ENCODE assay signal across 9 mouse cellular contexts in genomic region chr8:70649324-70649723, GRCm38 (mm10). TPM values are rescaled to one million over a fixed set of nuclear protein-coding genes. Genes with fewer than 3 reads are reported as not detected.
DNase-seq lines count a peak whose midpoint lies in the region; ATAC-seq lines count a peak whose summit lies in the region.
"Had no signal": no experiment of that assay in that cellular context is flagged by ENCODE, and none has a peak within 500 bp of the region (broad histone marks: within the 10 kb centered on the region; RNA-seq: fewer than 3 reads in every experiment).

No protein-coding gene starts in this region.

- no peak for ATAC-seq in limb, embryonic 12.5 days (ENCODE audit: insufficient number of reproducible peaks, insufficient read depth, low FRiP score, low TSS enrichment, low read depth)
- peak; percentile 72 for ATAC-seq in midbrain, embryonic 15.5 days (replicated peaks)

- no peaks in the 10 kb centered on the region for H3K27me3 ChIP-seq in limb, embryonic 12.5 days
- H3K27me3 ChIP-seq in midbrain, embryonic 15.5 days (replicated peaks): no peaks in the 10 kb centered on the region

- 82% methylated on average over 4 of the region's 4 CpGs for WGBS in limb, embryonic 12.5 days
- 41% methylated on average over 4 of the region's 4 CpGs for WGBS in midbrain, embryonic 15.5 days

- no peak overlapping the region for H3K4me2 ChIP-seq in limb, embryonic 12.5 days
- H3K4me2 ChIP-seq in midbrain, embryonic 15.5 days: no peak overlapping the region

- H3K4me3 ChIP-seq in limb, embryonic 12.5 days (replicated peaks): no peak overlapping the region
- no peak overlapping the region for H3K4me3 ChIP-seq in midbrain, embryonic 15.5 days

- peaks cover 48% of the 10 kb centered on the region for H3K36me3 ChIP-seq in limb, embryonic 12.5 days
- H3K36me3 ChIP-seq in midbrain, embryonic 15.5 days (replicated peaks): no peaks in the 10 kb centered on the region

- no peak overlapping the region for H3K9ac ChIP-seq in limb, embryonic 12.5 days (replicated peaks)
- no peak overlapping the region for H3K9ac ChIP-seq in midbrain, embryonic 15.5 days

- H3K9me3 ChIP-seq in limb, embryonic 12.5 days: no peaks in the 10 kb centered on the region
- no peaks in the 10 kb centered on the region for H3K9me3 ChIP-seq in midbrain, embryonic 15.5 days

- DNase-seq in embryo, embryonic 11 days: peak; percentile 52
- DNase-seq in embryo, embryonic 9.5 days (ENCODE audit: extremely low spot score): no peak
- peak; percentile 71 to 73 for DNase-seq in adrenal gland, adult 18-20 months (ENCODE audit: low spot score in 2 of 2)
- peak; percentile 50 for DNase-seq in fibroblast of lung, adult 2 months (ENCODE audit: low read depth)
- DNase-seq in heart, postnatal 36 days: peak; percentile 84
- DNase-seq in thymus, postnatal 14 days: no peak

- H3K4me1 ChIP-seq in limb, embryonic 12.5 days (replicated peaks): peaks cover 47% of the 10 kb centered on the region
- H3K4me1 ChIP-seq in midbrain, embryonic 15.5 days: peaks cover 15% of the 10 kb centered on the region

- intact Hi-C loops in heart, postnatal 36 days (cut with DNase I): no loop called here

- peak overlapping the region; percentile 59; the same call in 1 of the 2 replicates for H3K27ac ChIP-seq in limb, embryonic 12.5 days
- H3K27ac ChIP-seq in midbrain, embryonic 15.5 days: peak overlapping the region; percentile 51

RNA-seq across cellular contexts. Expression of gene Pgpep1, which starts 10.9 kb away (rescaled TPM):
- 100 to 1,000 TPM; 101 to 153 TPM for total RNA-seq in adrenal gland, adult 18-20 months (2021)
- 10 to 100 TPM; 39.6 to 44.9 TPM for total RNA-seq in heart, postnatal 36 days (2021)
- 45.7 and 53.9 TPM in 2 replicates for polyA plus RNA-seq in limb, embryonic 12.5 days (2016; fragmentation: Nextera tagmentation; extraction: Ambion mirVana)
- polyA plus RNA-seq in midbrain, embryonic 15.5 days (2015; fragmentation: Nextera tagmentation; extraction: Ambion mirVana): 70.1 and 74.5 TPM in 2 replicates

RNA-seq across cellular contexts. Expression of gene Gdf15, which starts 17.1 kb away (rescaled TPM):
- total RNA-seq in adrenal gland, adult 18-20 months (2021): 1 to 10 TPM; 2.2 to 6.4 TPM
- 1 to 10 TPM in 1 of 2 experiments, under 1 TPM in 1; 0.22 to 1.6 TPM for total RNA-seq in heart, postnatal 36 days (2021)
- 0.15 TPM in 1 of 2 replicates, not detected in the other for polyA plus RNA-seq in limb, embryonic 12.5 days (2016; fragmentation: Nextera tagmentation; extraction: Ambion mirVana)
- polyA plus RNA-seq in midbrain, embryonic 15.5 days (2015; fragmentation: Nextera tagmentation; extraction: Ambion mirVana): 0.13 and 0.19 TPM in 2 replicates
- total RNA-seq: left cerebral cortex, postnatal 36 days had no signal

RNA-seq across cellular contexts. Expression of gene Lsm4, which starts 23.7 kb away (rescaled TPM):
- 10 to 100 TPM; 73.2 to 75.9 TPM for total RNA-seq in adrenal gland, adult 18-20 months (2021)
- 10 to 100 TPM; 64.0 to 66.8 TPM for total RNA-seq in heart, postnatal 36 days (2021)
- polyA plus RNA-seq in limb, embryonic 12.5 days (2016; fragmentation: Nextera tagmentation; extraction: Ambion mirVana): 335 and 339 TPM in 2 replicates
- polyA plus RNA-seq in midbrain, embryonic 15.5 days (2015; fragmentation: Nextera tagmentation; extraction: Ambion mirVana): 175 and 193 TPM in 2 replicates

RNA-seq across cellular contexts. Expression of gene Lrrc25, which starts 33.4 kb away (rescaled TPM):
- total RNA-seq in adrenal gland, adult 18-20 months (2021): 1 to 10 TPM; 1.4 to 3.0 TPM
- 1 to 10 TPM; 1.9 to 3.0 TPM for total RNA-seq in heart, postnatal 36 days (2021)
- polyA plus RNA-seq in limb, embryonic 12.5 days (2016; fragmentation: Nextera tagmentation; extraction: Ambion mirVana): 0.76 and 1.2 TPM in 2 replicates
- 1.2 and 1.6 TPM in 2 replicates for polyA plus RNA-seq in midbrain, embryonic 15.5 days (2015; fragmentation: Nextera tagmentation; extraction: Ambion mirVana)

RNA-seq across cellular contexts. Expression of gene Ssbp4, which starts 40.7 kb away (rescaled TPM):
- 10 to 100 TPM; 78.5 to 86.9 TPM for total RNA-seq in adrenal gland, adult 18-20 months (2021)
- 10 to 100 TPM; 28.9 to 35.0 TPM for total RNA-seq in heart, postnatal 36 days (2021)
- 137 and 151 TPM in 2 replicates for polyA plus RNA-seq in limb, embryonic 12.5 days (2016; fragmentation: Nextera tagmentation; extraction: Ambion mirVana)
- 175 and 189 TPM in 2 replicates for polyA plus RNA-seq in midbrain, embryonic 15.5 days (2015; fragmentation: Nextera tagmentation; extraction: Ambion mirVana)

Comparison
In these comparisons a context has a peak if more than half of its experiments do, and no peak if none do; other contexts are left out.
1. DNase-seq: peak in embryo, embryonic 11 days (single experiment), adrenal gland, adult 18-20 months (2 of 2), fibroblast of lung, adult 2 months (single experiment) and heart, postnatal 36 days (2 of 2); none in embryo, embryonic 9.5 days (single experiment) and thymus, postnatal 14 days (single experiment).